ENCODE assay signal across 8 mouse cellular contexts in genomic region chr16:30389831-30390649, GRCm38 (mm10). TPM values are rescaled to one million over a fixed set of nuclear protein-coding genes. Genes with fewer than 3 reads are reported as not detected.
DNase-seq lines count a peak whose midpoint lies in the region; ATAC-seq and TF ChIP-seq lines count a peak whose summit lies in the region.

No protein-coding gene starts in this region.

- H3K9me3 ChIP-seq in hindbrain, embryonic 14.5 days (ENCODE audit: control insufficient read depth, low read length): no peaks in the 10 kb centered on the region

- no peak for ATAC-seq in hindbrain, embryonic 14.5 days (ENCODE audit: low FRiP score)

- peak overlapping the region; percentile 86 for H3K4me2 ChIP-seq in hindbrain, embryonic 14.5 days (replicated peaks)

- no peak for TF ChIP-seq POLR2A in cortical plate, adult 2 months (IDR thresholded peaks at IDR 0.05; ENCODE audit: extremely low read depth, insufficient read depth, low read length)

- DNase-seq in cerebellum, adult 11-12 months: peak; percentile 9
- no peak for DNase-seq in cerebellum, postnatal 4 days (ENCODE audit: low spot score in 2 of 2)
- DNase-seq in hindbrain, embryonic 14.5 days (ENCODE audit: low spot score): no peak
- DNase-seq in lung, postnatal 25 days (ENCODE audit: low spot score): peak; percentile 91
- DNase-seq in splenic B cell, adult 2 months (ENCODE audit: low read depth, low spot score): peak; percentile 87
- no peak for DNase-seq in right cerebral cortex, adult 2 months (ENCODE audit: low spot score in 2 of 2)
- DNase-seq in left cerebral cortex, adult 8-10 months (ENCODE audit: low spot score in 2 of 2): no peak

- peak overlapping the region; percentile 95 for H3K9ac ChIP-seq in hindbrain, embryonic 14.5 days

- WGBS in hindbrain, embryonic 14.5 days: 74% methylated on average over 9 of the region's 9 CpGs

- peaks cover 2% of the 10 kb centered on the region; the same call in 1 of the 2 replicates for H3K4me1 ChIP-seq in cortical plate, adult 2 months (ENCODE audit: control insufficient read depth, insufficient read depth, low read length)
- peaks cover 16% of the 10 kb centered on the region for H3K4me1 ChIP-seq in hindbrain, embryonic 14.5 days (replicated peaks; ENCODE audit: control insufficient read depth, insufficient read depth, low read length)

- peaks cover 6% of the 10 kb centered on the region; the same call in 1 of the 2 replicates for H3K36me3 ChIP-seq in hindbrain, embryonic 14.5 days (replicated peaks; ENCODE audit: control insufficient read depth, insufficient read depth)
- no peaks in the 10 kb centered on the region for H3K36me3 ChIP-seq in splenic B cell, adult 2 months (ENCODE audit: control insufficient read depth, insufficient read depth, low read length, poor library complexity, severe bottlenecking)

- H3K4me3 ChIP-seq in cortical plate, adult 2 months (ENCODE audit: insufficient read depth, low read length): peak overlapping the region; percentile 66; the same call in 1 of the 2 replicates
- H3K4me3 ChIP-seq in hindbrain, embryonic 14.5 days (replicated peaks; ENCODE audit: low read length): peak overlapping the region; percentile 93

- no peak for TF ChIP-seq CTCF in cortical plate, adult 2 months (IDR thresholded peaks at IDR 0.05; ENCODE audit: extremely low read depth, insufficient read depth, low read length)

- no peaks in the 10 kb centered on the region for H3K27me3 ChIP-seq in hindbrain, embryonic 14.5 days (ENCODE audit: control insufficient read depth, insufficient read depth, low read length)
- H3K27me3 ChIP-seq in splenic B cell, adult 2 months (ENCODE audit: control insufficient read depth, insufficient read depth, low read length, poor library complexity, severe bottlenecking): no peaks in the 10 kb centered on the region

- H3K27ac ChIP-seq in cortical plate, adult 2 months (ENCODE audit: insufficient read depth, low read length): no peak overlapping the region
- H3K27ac ChIP-seq in hindbrain, embryonic 14.5 days: peak overlapping the region; percentile 80; the same call in 1 of the 2 replicates

RNA-seq across cellular contexts. Expression of gene Atp13a3, which starts 15.7 kb away (rescaled TPM):
- polyA plus RNA-seq in cortical plate, adult 2 months (2012; rRNA removed): 29.5 and 31.4 TPM in 2 replicates
- 12.3 and 13.4 TPM in 2 replicates for polyA plus RNA-seq in hindbrain, embryonic 14.5 days (2014; fragmentation: Nextera tagmentation; extraction: Ambion mirVana)
- 10 to 100 TPM; 64.3 to 76.4 (median 67.1) TPM for total RNA-seq in left cerebral cortex, adult 8-10 months (2022)

Comparison
In these comparisons a context has a peak if more than half of its experiments do, and no peak if none do; other contexts are left out.
1. DNase-seq: peak in cerebellum, adult 11-12 months (single experiment), lung, postnatal 25 days (single experiment) and splenic B cell, adult 2 months (single experiment); none in cerebellum, postnatal 4 days (0 of 2), hindbrain, embryonic 14.5 days (single experiment), right cerebral cortex, adult 2 months (0 of 2) and left cerebral cortex, adult 8-10 months (0 of 2).